Mouse (Mus musculus) lung, embryonic 16.5 days (tissue): ENCODE measurements around the gene Hoxc8. TPM values are rescaled to one million over a fixed set of nuclear protein-coding genes. Genes with fewer than 3 reads are reported as not detected.
A peak's percentile ranks its signal among the peaks of the same experiment; 100 is the strongest.

Experiments
- ATAC-seq: fragments of 200-750 bp; cut with Nextera tagmentation; 2 replicates; pipeline ENCODE4 v1.8.0; 2017; ENCODE audit warnings: low read depth, mild to moderate bottlenecking, moderate library complexity
- H3K27ac ChIP-seq: fragments of 300-500 bp; sonication (generic); 2 replicates; pipeline ENCODE4 v1.5.1; 2014; ENCODE audit warnings: mild to moderate bottlenecking, control low read depth, low read length
- H3K27me3 ChIP-seq: fragments of 300-500 bp; sonication (generic); 2 replicates; pipeline ENCODE4 v1.6.1; 2014; ENCODE audit warnings: low read depth, low read length, mixed read lengths; ENCODE audit not compliant: control insufficient read depth, insufficient read depth
- H3K36me3 ChIP-seq: fragments of 300-500 bp; sonication (generic); 2 replicates; pipeline ENCODE4 v1.6.1; 2014; ENCODE audit warnings: low read length; ENCODE audit not compliant: control insufficient read depth, insufficient read depth
- H3K4me1 ChIP-seq: fragments of 300-500 bp; sonication (generic); replicated peaks from 2 replicates; pipeline ENCODE4 v1.6.1; 2014; ENCODE audit warnings: low read length, mixed read lengths; ENCODE audit not compliant: control insufficient read depth, insufficient read depth
- H3K4me2 ChIP-seq: fragments of 300-500 bp; sonication (generic); 2 replicates; pipeline ENCODE4 v1.6.1; 2014; ENCODE audit warnings: low read depth, low read length, control low read depth
- H3K4me3 ChIP-seq: fragments of 300-500 bp; sonication (generic); 2 replicates; pipeline ENCODE4 v1.5.1; 2014; ENCODE audit warnings: mild to moderate bottlenecking, low read length, control low read depth
- H3K9ac ChIP-seq: fragments of 300-500 bp; sonication (generic); 2 replicates; pipeline ENCODE4 v1.6.1; 2014; ENCODE audit warnings: low read length, control low read depth
- H3K9me3 ChIP-seq: fragments of 300-500 bp; sonication (generic); 2 replicates; pipeline ENCODE4 v1.6.1; 2016; ENCODE audit warnings: low read length; ENCODE audit not compliant: control insufficient read depth
- WGBS: fragments of 180-500 bp; shearing (Covaris S2); extraction: QIAGEN DNeasy Blood & Tissue Kit; methylation state at CpG from one replicate; pipeline ENCODE4 v1.1.7; 2014; 5-methylcytosine and 5-hydroxymethylcytosine counted together
- polyA plus RNA-seq: library from polyadenylated mRNA; unstranded; fragments of >200 nt; fragmentation: Nextera tagmentation; extraction: Ambion mirVana; gene quantifications from 2 replicates; pipeline ENCODE4 v1.2.1, GENCODE M21; 2015

Hoxc8 gene
- polyA plus RNA-seq, result 0.10 and 0.30 TPM in 2 replicates

DNA sequence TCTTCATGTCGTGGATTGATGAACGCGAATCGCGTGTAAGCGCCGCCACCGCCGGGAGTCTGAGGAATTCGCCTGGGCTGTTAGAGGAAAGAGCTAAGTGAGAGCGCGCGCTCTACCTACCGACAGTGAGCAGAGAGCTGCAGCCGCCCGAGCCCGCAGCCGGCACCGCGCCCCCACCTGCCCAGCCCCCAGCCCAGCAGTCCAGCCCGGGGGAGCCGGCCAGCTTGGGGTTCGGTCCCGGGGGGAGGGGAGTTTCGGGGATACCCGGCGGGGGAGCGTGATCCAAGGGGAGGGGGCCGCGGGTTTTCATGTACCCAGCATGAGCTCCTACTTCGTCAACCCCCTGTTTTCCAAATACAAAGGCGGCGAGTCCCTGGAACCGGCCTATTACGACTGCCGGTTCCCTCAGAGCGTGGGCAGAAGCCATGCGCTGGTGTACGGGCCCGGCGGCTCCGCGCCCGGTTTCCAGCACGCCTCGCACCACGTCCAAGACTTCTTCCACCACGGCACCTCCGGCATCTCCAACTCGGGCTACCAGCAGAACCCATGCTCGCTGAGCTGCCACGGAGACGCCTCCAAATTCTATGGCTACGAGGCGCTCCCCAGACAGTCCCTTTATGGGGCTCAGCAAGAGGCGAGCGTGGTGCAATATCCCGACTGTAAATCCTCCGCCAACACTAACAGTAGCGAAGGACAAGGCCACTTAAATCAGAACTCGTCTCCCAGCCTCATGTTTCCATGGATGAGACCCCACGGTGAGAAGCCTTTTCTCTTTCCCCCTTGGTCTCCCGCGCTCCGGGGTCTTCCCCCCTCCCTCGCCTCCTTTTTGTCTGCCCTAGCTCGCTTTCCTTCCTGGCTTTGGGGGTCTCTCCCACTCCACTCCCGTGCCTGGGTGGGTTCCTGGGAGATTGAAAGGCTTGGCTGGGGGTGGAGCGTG, at the start of gene Hoxc8:
Hoxc8 (plus strand) TSS at position 147 of the 937 bp plus-strand sequence.
- no peak for ATAC-seq
- H3K4me2 ChIP-seq, result no peak within 1 kb of the TSS

GRCm38 (mm10) chr15:102942739-102943467, 47.5 kb upstream of the Hoxc8 start:
- Histone ChIP-seq H3K4me2 (no peak overlapping the region), H3K9ac (no peak overlapping the region), H3K4me3 (peak overlapping the region; percentile 9; the same call in 1 of the 2 replicates), H3K27ac (no peak overlapping the region), H3K27me3 (peaks cover 96% of the 10 kb centered on the region), H3K36me3 (no peaks in the 10 kb centered on the region), H3K9me3 (no peaks in the 10 kb centered on the region), H3K4me1 (no peaks in the 10 kb centered on the region)
- ATAC-seq, result no peak
- 2% methylated on average over 47 of the region's 53 CpGs for WGBS

More for the DNA sequence above, at the start of gene Hoxc8:
- whole genome bisulfite sequencing, result 2% methylated on average over 69 of the region's 69 CpGs
- Histone ChIP-seq H3K27ac (no peak within 1 kb of the TSS), H3K9ac (no peak within 1 kb of the TSS), H3K4me1 (peaks cover 3% of the 10 kb centered on the region; the same call in 1 of the 2 replicates), H3K9me3 (no peaks in the 10 kb centered on the region), H3K36me3 (no peaks in the 10 kb centered on the region), H3K4me3 (no peak within 1 kb of the TSS), H3K27me3 (peaks cover 93% of the 10 kb centered on the region)

DNA sequence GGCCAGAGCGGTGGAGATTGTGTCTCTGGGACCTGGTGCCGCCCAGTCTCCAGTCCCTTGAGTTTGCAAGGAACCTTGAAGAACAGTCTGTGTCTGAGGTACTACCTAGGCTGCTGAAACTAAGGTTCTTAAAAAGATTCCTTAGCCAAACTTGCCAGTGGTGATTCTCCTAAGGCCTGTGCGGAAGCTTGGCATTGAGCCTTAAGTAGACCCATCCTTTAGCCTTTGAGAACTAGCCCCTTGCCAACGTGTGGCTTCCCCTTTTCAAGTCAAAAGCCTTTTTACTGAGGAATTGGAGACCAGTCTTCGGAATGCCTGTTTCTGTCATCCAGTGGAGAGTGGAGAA, 47.0 kb upstream of the Hoxc8 start:
- ATAC-seq, result no peak
- WGBS, result 6% methylated on average over 5 of the region's 5 CpGs
- no peaks in the 10 kb centered on the region for H3K9me3 ChIP-seq
- no peak overlapping the region for H3K4me2 ChIP-seq
- peaks cover 96% of the 10 kb centered on the region for H3K27me3 ChIP-seq
- H3K36me3 ChIP-seq, result no peaks in the 10 kb centered on the region
- H3K27ac ChIP-seq, result no peak overlapping the region
- H3K4me1 ChIP-seq, result no peaks in the 10 kb centered on the region
- H3K4me3 ChIP-seq, result no peak overlapping the region; the same call in 1 of the 2 replicates
- H3K9ac ChIP-seq, result no peak overlapping the region

DNA sequence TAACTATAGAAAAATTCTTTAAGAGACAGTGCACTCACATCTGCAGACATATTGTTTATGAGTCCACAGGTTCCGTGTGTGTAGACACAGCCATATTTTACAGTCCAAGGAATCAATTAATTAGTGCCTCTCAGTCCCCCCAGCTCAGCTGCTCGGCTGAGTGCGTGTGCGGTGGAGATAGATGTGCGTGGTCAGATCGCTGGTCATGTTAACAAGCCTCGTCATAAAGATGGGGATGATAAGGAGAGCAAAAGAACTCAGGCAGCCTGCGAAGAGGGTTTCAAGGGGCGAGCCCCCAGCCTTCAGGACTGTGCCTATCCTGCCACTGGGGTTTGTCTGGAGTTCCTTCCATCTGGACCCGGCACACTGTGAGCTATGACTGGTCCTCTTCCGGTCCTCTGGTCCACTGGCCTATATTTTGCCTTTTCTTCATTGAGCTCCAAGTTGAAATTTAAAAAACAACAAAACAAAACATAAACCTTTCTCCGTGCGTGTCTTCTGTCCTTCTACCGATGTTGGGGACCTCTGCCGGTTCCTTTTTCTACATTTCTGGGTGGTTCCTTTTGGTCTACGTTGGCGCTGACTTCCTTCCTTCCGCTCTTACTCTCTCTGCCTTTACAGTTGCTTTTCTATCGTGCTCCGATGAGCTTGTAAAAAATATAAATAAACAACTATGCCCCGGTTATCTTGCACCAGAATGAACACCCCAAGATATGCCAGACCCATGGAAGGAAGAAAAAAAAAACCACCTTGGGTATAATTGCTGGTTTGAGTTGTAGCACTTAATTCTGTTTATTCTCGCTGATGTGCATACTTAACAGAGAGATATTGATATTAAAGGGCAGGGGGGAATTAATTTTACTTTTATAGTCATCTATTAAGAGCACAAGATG, 45.0 kb upstream of the Hoxc8 start:
- 10% methylated on average over 22 of the region's 22 CpGs for WGBS

DNA sequence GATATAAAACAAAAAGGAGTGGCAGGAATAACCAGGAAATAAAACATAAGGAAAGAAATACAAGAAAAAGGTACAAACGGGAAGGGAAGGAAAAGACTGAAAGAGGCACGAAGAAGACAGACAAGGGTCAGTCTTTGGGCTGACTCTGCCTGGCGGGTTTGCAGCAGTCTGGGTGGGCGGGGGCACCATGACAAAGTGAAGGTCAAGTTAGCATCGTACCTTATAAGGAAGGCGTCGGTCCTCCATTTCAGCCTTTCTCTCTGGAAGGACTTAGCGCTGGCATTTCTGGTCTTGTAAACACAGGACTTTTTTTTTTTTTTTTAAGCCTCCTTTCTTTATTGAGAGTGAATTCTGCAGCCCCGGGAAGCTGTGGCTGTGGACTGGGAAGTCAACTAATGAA, 43.1 kb upstream of the Hoxc8 start:
- no peaks in the 10 kb centered on the region for H3K9me3 ChIP-seq
- no peaks in the 10 kb centered on the region for H3K4me1 ChIP-seq
- H3K27ac ChIP-seq, result no peak overlapping the region
- H3K4me3 ChIP-seq, result no peak overlapping the region
- ATAC-seq, result no peak
- no peak overlapping the region for H3K4me2 ChIP-seq
- H3K9ac ChIP-seq, result no peak overlapping the region
- peaks cover 93% of the 10 kb centered on the region for H3K27me3 ChIP-seq
- WGBS, result 2% methylated on average over 9 of the region's 9 CpGs
- no peaks in the 10 kb centered on the region for H3K36me3 ChIP-seq

More for the DNA sequence above, 45.0 kb upstream of the Hoxc8 start:
- Histone ChIP-seq H3K4me1 (no peaks in the 10 kb centered on the region), H3K36me3 (no peaks in the 10 kb centered on the region), H3K27me3 (peaks cover 93% of the 10 kb centered on the region), H3K4me2 (no peak overlapping the region), H3K9ac (no peak overlapping the region), H3K27ac (no peak overlapping the region), H3K4me3 (no peak overlapping the region), H3K9me3 (no peaks in the 10 kb centered on the region)
- no peak for ATAC-seq

DNA sequence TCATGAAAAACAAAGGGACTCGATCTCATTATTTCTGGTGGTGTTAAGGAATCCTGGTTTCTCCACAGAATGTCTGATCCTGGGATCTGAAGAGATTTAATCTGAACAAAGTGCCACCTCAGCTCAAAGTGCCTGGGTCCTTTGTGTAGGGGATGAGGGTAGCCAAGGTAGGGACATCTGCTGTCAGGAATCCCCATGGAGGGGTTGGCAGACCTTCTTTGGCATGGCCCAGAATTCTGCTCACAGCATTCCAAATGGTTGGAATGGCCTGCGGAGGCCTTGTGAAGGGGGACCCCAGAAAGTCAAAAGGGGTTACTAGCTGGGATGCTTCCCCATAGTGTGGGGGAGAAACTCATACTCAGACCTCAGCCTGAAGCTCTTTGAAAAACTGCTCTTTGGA, 41.6 kb upstream of the Hoxc8 start:
- no peaks in the 10 kb centered on the region for H3K9me3 ChIP-seq
- no peak overlapping the region for H3K4me2 ChIP-seq
- ATAC-seq, result no peak
- H3K27ac ChIP-seq, result no peak overlapping the region
- WGBS, result 11% methylated on average over 2 of the region's 2 CpGs
- no peak overlapping the region for H3K4me3 ChIP-seq
- H3K27me3 ChIP-seq, result peaks cover 93% of the 10 kb centered on the region
- no peaks in the 10 kb centered on the region for H3K36me3 ChIP-seq
- no peaks in the 10 kb centered on the region for H3K4me1 ChIP-seq
- H3K9ac ChIP-seq, result no peak overlapping the region

GRCm38 (mm10) chr15:102949696-102950095, 40.7 kb upstream of the Hoxc8 start:
- peaks cover 94% of the 10 kb centered on the region for H3K27me3 ChIP-seq
- no peak for ATAC-seq
- H3K4me2 ChIP-seq, result no peak overlapping the region
- no peaks in the 10 kb centered on the region for H3K4me1 ChIP-seq
- H3K27ac ChIP-seq, result no peak overlapping the region
- no peak overlapping the region for H3K9ac ChIP-seq
- H3K4me3 ChIP-seq, result no peak overlapping the region
- WGBS, result 1% methylated on average over 20 of the region's 20 CpGs
- H3K36me3 ChIP-seq, result no peaks in the 10 kb centered on the region
- H3K9me3 ChIP-seq, result no peaks in the 10 kb centered on the region

DNA sequence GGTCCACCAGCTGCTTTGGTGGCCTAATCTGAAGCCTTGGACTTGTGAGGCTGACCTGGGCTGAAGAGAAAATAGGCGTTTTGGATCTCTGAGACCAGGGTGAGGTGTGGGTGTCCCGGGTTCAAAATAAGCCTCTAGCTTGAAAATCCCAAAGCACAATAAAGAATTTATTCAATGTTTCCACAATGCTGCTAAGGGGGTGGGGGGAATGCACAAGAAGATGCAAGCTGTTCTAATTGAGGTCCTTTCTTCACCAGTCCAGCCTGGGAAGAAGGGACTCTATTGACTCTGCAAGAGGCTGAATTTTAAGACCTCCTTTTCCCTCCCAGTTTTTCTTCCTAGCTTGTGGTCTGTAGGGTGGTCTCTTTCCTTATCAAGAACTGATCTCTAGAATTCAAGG, 39.5 kb upstream of the Hoxc8 start:
- Histone ChIP-seq H3K27me3 (peaks cover 95% of the 10 kb centered on the region), H3K4me2 (no peak overlapping the region), H3K9ac (no peak overlapping the region), H3K4me1 (no peaks in the 10 kb centered on the region), H3K9me3 (no peaks in the 10 kb centered on the region), H3K27ac (no peak overlapping the region), H3K4me3 (no peak overlapping the region), H3K36me3 (no peaks in the 10 kb centered on the region)
- WGBS, result 11% methylated on average over 2 of the region's 2 CpGs
- no peak for ATAC-seq
